Mouse (Mus musculus) layer of hippocampus, postnatal 36 days (tissue): ENCODE results near the gene Khdc4. TPM values are rescaled to one million over a fixed set of nuclear protein-coding genes. Genes with fewer than 3 reads are reported as not detected.

Experiments used
- DNase-seq, 2 experiments: peaks; one replicate each; pipeline ENCODE4 v3.0.0; 2022
- total RNA-seq, 2 experiments: library from RNA; stranded (reverse); gene quantifications; 2 replicates each; pipeline ENCODE4 v1.2.3; 2021

Gene Khdc4
- 10 to 100 TPM; 49.1 to 61.1 TPM for total RNA-seq

- DNase-seq, result peak; percentile 97 to 98
These were observed at the start of gene Khdc4 for GRCm38 (mm10) chr3:88684980-88685941. TSS of gene Khdc4 (plus strand) at chr3:88685803.

GRCm38 (mm10) chr3:88636555-88636986 is 49.0 kb upstream of the Khdc4 start:
- peak in 1 of 2 experiments; percentile 3 for DNase-seq

- DNase-seq, result peak in 1 of 2 experiments; percentile 1
These were observed 48.5 kb upstream of the Khdc4 start for GRCm38 (mm10) chr3:88637134-88637533.

DNA sequence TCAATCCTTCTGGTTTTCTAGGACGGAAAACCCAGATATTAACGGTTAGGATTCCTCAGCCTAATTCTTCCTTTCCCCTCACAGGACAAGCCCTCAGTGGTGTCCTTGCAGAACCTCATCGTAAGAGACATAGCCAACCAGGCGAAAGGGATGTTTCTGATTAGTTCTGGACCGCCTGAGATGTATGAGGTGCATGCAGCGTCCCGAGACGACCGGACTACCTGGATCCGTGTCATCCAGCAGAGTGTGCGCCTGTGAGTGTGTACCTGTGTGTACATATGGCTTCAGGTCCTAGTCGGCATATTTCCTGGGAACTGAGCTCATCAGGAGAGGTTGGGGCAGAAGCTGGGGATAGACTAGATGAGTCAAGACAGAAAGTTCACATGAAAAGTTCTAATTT is 46.4 kb upstream of the Khdc4 start:
- peak in 1 of 2 experiments; percentile 1 for DNase-seq

DNA sequence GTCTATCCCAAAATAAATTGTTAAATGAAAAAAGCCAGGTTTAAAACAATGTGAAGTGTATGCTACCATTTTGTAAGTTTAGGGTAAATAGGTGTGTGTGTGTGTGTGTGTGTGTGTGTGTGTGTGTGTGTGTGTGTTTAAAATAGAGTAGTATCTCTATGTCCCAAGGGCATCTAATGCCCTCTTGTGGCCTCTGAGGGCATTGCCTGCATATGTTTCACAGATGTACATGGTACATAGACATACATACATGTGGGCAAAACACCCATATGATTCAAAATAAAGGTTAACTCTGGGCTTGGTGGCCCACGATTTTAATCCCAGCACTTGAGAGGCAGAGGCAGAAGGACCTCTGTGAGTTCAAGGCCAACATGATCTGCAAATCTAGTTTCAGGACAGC is 44.9 kb upstream of the Khdc4 start:
- DNase-seq, result peak in 1 of 2 experiments; percentile 11

DNA sequence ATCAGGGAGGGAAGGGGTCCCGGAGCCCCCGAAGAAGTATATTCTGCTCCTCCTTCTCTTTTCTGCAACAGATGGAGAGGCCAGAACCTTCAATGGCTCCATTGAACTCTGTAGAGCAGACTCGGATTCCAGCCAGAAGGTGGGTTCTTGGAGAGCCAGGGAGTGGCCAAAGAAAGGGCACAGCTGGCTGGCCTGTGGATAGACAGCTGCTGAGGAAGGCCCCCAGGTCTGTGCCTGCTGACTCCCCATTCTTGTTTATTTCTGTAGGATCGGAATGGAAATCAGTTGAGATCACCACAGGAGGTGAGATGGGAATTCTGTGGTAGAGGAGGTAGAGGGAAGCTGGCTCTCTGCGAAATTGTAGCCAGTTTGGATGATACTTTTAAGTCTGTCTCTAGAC is 42.5 kb upstream of the Khdc4 start:
- peak in 1 of 2 experiments; percentile 1 for DNase-seq

DNA sequence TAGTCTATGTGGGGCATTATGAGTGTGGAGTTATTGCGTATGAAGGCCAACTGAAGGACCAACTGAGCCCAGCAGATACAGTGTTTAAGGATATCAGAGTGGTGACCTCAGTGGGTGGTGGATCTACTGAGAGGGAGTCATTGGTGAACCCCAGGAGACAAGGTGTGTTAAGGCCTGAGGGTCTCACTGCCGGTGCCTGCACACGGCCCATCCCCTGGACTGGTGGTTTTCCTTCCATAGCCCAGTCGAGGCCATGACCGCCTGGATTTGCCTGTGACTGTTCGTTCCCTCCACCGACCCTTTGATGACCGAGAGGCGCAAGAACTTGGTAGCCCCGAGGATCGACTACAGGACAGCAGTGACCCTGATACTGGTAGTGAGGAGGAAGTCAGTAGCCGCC is 39.7 kb upstream of the Khdc4 start:
- peak in 1 of 2 experiments; percentile 1 for DNase-seq

DNA sequence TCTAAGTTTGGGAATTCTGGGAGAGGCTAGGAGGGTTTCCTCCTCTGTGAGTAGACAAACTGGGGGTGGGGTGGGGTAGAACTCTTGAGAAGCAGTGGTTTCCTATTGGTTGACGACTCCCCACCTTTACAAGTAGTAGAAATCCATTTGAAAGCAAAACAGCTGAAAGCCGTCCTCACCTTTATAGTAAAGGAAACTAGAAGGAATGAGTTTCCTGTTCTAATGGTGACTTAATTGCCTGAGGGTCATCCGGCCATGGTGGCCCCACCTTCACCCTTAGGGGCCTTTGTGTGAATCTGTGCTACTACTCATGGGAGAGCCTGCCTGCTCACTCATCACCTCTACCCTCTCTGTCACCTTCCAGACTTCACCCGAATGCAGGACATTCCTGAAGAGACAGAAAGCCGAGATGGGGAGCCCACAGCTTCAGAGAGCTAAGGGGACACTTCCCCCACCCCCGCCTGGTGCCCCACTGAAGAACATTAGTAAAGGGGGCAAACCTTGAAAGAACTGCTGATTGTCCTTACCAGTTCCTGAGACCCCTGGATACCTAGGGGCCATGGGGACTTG is 39.1 kb upstream of the Khdc4 start:
- no peak for DNase-seq

- DNase-seq, result peak in 1 of 2 experiments; percentile 4
These were observed 38.5 kb upstream of the Khdc4 start for GRCm38 (mm10) chr3:88647076-88647475.

GRCm38 (mm10) chr3:88647779-88648413 is 37.7 kb upstream of the Khdc4 start:
- peak in 1 of 2 experiments; percentile 2 for DNase-seq

DNA sequence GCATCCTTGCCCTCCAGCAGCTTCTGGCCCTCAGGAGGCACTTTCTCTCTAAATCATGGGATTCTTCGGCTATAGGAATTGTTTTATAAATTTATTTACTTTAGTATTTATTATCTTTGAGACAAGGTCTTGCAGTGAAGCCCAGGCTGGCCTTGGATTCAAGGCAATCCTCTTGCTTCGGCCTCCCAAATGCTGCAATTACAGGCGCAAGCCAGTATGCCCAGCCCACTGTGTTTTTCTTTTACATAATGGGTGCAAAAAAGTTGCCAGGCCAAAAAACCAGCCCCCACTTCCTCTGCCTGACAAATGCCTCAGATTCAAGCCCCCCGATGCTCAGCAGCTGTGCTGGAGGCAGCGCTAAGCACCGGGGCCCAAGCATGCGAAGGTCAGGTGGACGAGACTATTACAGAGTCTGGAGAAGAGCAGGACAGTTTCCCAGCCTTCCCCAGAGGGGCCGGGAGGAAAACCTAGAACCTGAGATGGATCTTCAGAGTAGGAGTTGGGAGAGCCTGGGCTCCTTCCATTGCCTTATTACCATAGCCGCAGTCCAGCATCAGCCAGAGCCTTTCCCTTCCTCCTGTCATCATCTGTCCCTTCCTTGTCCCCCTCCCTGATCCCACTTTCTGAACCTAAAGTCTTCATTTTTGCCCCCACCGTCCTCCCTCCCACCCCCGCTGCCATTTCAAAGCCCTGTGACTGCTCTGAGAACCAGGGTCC is 37.0 kb upstream of the Khdc4 start:
- DNase-seq, result peak in 1 of 2 experiments; percentile 7

- peak in 1 of 2 experiments; percentile 5 for DNase-seq
These were observed 36.4 kb upstream of the Khdc4 start for GRCm38 (mm10) chr3:88649186-88649585.

DNA sequence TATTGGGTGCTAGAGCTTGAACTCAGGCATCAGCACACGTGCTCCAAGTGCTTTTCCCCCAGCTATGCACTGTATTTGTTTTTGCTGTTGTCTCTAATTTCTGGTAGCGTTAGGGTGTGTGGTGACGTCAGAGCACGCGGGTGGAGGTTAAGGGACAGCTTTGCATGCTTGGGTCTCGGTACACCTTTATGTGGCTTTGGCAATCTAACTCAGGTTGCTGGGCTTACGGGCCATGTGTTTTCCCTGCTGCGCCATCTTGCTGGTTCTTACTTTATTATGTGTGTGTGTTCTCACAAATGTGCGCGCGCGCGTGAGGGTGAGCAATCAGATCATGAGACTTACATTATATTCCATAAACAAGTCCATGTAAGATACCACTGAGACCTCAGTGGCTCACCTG is 35.6 kb upstream of the Khdc4 start:
- DNase-seq, result no peak

DNA sequence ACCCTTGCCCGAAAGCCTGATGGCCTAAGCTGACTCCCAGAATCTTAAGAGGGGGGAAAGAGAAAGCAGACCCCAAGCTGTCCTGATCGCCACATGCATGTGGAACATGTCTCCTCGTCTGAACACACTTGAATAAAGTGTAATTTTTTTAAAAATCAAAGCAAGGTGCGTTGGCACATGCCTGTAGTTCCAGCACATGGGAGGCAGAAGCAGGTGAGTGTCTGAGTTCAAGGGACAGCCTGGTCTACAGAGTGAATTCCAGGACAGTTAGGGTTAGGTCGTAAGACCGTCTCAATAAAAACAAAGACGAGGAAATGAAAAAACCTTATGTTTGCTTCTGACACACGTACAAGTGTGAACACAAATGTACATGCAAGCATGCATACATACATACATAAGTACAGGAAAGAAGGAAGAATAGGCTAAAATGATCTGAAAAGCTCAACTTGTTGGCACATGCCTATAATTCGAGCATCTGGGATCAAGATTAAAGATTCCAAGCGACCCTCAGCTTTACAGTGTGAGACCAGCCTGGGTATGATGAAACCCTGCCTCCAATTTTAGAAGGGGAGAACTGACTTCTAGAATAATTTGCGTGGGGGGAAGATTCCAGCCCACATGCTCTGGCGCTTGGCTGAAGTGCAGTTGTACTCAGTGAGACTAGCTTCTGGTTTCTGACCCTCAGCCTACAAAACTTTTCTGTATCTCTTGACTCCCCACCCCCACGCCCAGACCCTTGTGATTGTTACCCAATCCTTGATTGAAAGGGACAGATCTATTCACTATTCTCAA is 34.7 kb upstream of the Khdc4 start:
- DNase-seq, result no peak

DNA sequence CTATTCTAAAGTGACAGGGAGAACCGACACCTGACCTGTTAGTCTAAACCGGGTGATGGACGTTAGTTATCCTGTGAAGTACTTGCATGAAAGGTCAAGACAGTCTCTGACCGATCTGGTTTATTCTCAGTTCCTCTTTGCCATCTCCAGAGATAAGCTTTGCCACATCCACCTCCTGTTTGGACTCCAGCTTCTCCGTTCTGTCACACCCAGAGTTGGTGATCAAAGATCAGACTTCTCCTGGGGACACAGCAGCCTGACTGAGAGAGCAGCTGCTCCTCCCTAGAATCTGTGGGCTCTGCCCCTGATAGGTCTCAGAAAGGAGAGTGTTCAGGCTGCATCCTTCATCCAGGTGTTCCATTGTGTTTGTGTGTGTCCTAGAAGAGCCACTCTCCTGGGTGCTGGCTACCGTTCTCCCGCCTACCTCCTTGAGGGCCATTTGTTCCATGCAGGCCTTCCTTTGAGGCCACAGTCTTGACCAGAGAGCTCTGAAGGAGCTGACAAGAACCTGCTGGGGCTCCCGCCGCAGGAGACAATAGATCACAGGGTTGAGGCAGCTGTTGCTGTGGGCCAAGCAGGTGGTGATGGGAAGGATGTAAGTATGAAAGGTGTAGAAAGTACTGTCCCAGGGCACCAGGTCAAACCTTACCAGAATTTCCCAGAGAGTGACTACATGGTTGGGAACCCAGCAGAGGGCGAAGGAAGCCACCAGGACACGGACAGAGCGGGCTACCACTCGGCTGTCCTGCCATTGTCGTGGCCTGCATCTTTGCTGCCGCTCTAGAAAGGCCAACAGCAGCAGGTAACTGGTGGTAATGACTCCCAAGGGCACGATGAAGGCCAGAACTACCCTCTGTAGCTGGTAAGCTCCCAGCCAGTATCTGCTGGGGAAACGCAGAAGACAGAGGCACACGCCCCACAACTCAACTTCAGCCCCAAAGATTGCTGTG is 33.7 kb upstream of the Khdc4 start:
- no peak for DNase-seq

DNA sequence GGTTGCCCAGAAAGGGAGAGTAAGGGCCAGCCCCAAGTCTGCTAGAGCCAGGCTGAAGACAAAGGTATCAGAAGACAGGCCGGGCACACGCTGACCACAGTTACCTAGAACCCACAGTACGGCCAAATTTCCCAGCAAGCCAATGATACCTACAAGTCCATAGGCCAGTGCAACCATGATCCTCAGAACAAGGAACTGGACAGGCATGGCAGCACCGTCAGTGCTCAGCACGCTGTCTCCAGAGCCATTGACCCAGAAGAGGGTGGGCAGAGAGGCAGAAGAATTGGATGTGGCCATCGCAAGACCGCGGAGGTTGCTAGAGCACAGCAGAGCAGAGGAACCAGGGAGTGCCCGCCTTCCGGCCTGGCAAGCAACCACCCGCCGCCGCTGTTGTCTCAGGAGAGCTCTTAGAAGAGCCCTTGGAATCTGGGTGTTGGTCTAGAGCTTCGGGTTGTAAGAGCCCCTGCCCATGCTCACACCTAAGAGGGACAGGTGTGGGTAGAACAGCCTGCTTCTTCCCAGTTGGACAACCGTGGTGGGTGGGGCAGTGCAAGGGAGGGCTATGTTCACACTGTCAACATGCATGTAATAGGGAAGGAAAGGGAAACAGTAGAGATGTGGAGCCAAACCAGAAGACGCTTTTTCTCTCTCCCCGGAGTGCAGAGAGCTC is 32.6 kb upstream of the Khdc4 start, which contains the start of gene Rxfp4:
TSS of gene Rxfp4 (minus strand) at position 297 of the 670 bp plus-strand sequence.
- no peak for DNase-seq

GRCm38 (mm10) chr3:88653516-88654370 is 31.9 kb upstream of the Khdc4 start:
- no peak for DNase-seq

- DNase-seq, result no peak
These were observed 31.0 kb upstream of the Khdc4 start for GRCm38 (mm10) chr3:88654621-88655020.

DNA sequence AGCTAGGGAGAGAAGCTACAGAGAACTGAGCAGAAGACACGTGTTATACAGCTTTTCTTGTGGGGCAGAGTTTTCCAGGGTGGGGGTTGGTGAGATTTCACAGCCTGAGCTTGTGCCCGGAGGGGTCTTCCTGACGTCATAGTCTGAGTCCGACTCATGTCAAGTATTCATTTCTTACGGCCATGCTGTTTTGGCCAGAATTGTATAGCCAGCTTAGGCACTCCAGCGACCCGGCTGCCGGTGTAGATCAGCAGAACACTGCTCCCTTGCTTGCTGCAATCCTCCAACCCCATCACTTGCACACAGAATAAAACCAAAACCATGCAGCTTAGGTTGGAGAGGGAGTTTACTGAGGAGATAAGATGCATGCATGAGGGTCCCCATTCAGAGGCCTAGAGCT is 30.0 kb upstream of the Khdc4 start:
- no peak for DNase-seq
